Mouse (Mus musculus) megakaryocyte, embryonic 14.5 days (primary cell): Measurements from ENCODE around the gene Gabrd.

ENCODE experiments used
- FLI1 ChIP-seq: IDR thresholded peaks from 2 replicates; pipeline ENCODE4 v1.6.1; 2012; ENCODE audit warnings: low read length, inconsistent platforms, mixed read lengths
- GATA1 ChIP-seq: IDR thresholded peaks from 3 replicates; pipeline ENCODE4 v1.6.1; 2012; ENCODE audit warnings: mixed read lengths, low read length, inconsistent platforms, borderline replicate concordance

DNA sequence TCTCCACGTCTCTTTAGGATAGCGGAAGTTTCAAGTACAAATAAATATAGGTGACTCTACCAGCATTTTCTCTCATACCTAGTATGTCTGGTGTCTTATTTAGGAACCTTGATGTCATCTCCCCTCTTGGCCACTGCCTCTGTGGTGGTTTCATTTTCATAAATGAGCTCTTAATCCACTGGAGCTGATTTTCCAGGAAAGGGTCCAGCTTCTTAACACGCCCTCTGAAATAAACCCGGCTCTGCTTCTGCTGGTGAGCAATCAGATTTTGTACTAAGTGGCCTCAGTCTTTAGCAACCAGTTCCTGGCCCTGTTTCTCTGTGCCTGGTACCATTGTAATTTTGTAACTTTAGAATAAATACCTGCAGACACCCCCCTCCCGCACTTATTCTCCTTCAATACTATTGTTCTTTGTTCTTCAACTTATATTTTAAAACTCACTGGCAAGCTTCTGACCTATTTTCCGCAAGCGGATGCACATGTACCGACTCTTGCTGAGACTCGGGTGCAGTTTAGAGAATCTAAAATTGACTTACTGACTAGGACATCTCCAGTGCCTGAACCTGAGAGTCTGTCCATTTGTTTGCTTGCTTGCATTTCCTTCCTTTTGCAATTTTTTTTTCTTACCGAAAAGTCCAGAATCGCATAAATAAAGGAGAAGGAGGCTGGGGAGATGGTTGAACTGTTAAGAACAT, 15.9 kb upstream of the Gabrd start:
- TF ChIP-seq FLI1 (no peak), GATA1 (no peak)
